In the genomic region with DNA sequence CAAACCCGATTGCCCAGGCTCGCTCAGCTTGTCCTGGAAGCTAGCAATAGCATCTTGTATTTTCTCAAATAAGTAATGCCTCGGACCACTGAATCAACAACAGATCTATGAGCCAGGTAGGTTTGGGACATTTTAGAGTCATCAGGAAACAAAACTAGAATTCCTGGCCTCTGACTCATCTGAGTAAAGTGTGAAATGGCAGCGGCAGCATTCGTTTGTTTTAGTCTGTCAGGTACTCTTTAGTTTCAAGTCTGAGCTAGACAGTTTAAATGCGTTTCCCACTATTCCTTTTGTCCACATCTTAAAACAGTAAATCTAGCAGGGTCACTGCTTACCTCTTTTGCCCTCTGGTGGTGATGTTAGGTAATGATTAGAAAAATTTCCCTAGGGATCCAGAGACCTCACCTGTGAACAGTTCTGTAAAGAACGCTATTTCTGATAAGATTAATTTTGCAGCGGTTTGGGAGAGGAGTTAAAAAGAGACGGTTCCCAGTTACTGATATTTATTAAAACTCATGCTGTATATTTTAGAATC, we compare ENCODE assay signal across 8 mouse cellular contexts. TPM values are rescaled to one million over a fixed set of nuclear protein-coding genes. Genes with fewer than 3 reads are reported as not detected.
DNase-seq lines count a peak whose midpoint lies in the region; ATAC-seq and TF ChIP-seq lines count a peak whose summit lies in the region.

No protein-coding gene starts in this region.

- peak; percentile 39 for DNase-seq in cerebellum, adult 8-10 months
- peak; percentile 60 for DNase-seq in Muller cell, postnatal 12 days (ENCODE audit: inconsistent ontology term)
- peak; percentile 81 for DNase-seq in lung, postnatal 0 days (ENCODE audit: low spot score)
- peak; percentile 73 for DNase-seq in splenic B cell, adult 2 months (ENCODE audit: low read depth, low spot score)
- DNase-seq in ovary, adult 18-20 months (ENCODE audit: low spot score), result no peak

- H3K27ac ChIP-seq in intestine, embryonic 15.5 days, result no peak overlapping the region
- 0 out of 2 replicates have a peak overlapping the region, but pooled peaks have one; percentile 97 for H3K27ac ChIP-seq in lung, postnatal 0 days (ENCODE audit: low read length)

- TF ChIP-seq EP300 in lung, postnatal 0 days (IDR thresholded peaks at IDR 0.05), result no peak

- H3K27me3 ChIP-seq in intestine, embryonic 15.5 days (replicated peaks), result no peaks in the 10 kb centered on the region
- no peaks in the 10 kb centered on the region for H3K27me3 ChIP-seq in lung, postnatal 0 days (replicated peaks; ENCODE audit: insufficient read depth, low read length)
- no peaks in the 10 kb centered on the region for H3K27me3 ChIP-seq in splenic B cell, adult 2 months (ENCODE audit: control insufficient read depth, insufficient read depth, low read length, poor library complexity, severe bottlenecking)

- peak overlapping the region; percentile 68 for H3K4me2 ChIP-seq in intestine, embryonic 15.5 days (replicated peaks)
- H3K4me2 ChIP-seq in lung, postnatal 0 days (replicated peaks; ENCODE audit: low read depth, low read length), result peak overlapping the region; percentile 72

- H3K9me3 ChIP-seq in intestine, embryonic 15.5 days, result no peaks in the 10 kb centered on the region
- no peaks in the 10 kb centered on the region for H3K9me3 ChIP-seq in lung, postnatal 0 days (ENCODE audit: low read length)

- peaks cover 10% of the 10 kb centered on the region for H3K4me1 ChIP-seq in intestine, embryonic 15.5 days (replicated peaks)
- peaks cover 10% of the 10 kb centered on the region; the same call in 1 of the 2 replicates for H3K4me1 ChIP-seq in lung, postnatal 0 days (ENCODE audit: insufficient read depth, low read depth, low read length)

- WGBS in intestine, embryonic 15.5 days, result 11% methylated on average over 9 of the region's 9 CpGs
- WGBS in lung, postnatal 0 days, result 5% methylated on average over 9 of the region's 9 CpGs

- H3K36me3 ChIP-seq in intestine, embryonic 15.5 days, result peaks cover 16% of the 10 kb centered on the region
- peaks cover 24% of the 10 kb centered on the region for H3K36me3 ChIP-seq in lung, postnatal 0 days (ENCODE audit: insufficient read depth, low read length)
- H3K36me3 ChIP-seq in splenic B cell, adult 2 months (ENCODE audit: control insufficient read depth, insufficient read depth, low read length, poor library complexity, severe bottlenecking), result peaks cover 10% of the 10 kb centered on the region

- TF ChIP-seq CTCF in lung, postnatal 0 days (IDR thresholded peaks at IDR 0.05), result peak; percentile 79

- ATAC-seq in cerebellum, adult (ENCODE audit: insufficient number of reproducible peaks, low FRiP score, low TSS enrichment), result no peak
- ATAC-seq in erythroblast, adult 5-6 weeks (replicated peaks; ENCODE audit: low FRiP score, poor library complexity, severe bottlenecking), result peak; percentile 45
- ATAC-seq in intestine, embryonic 15.5 days, result no peak
- ATAC-seq in lung, postnatal 0 days, result no peak

- H3K4me3 ChIP-seq in intestine, embryonic 15.5 days (replicated peaks), result peak overlapping the region; percentile 100
- peak overlapping the region; percentile 95 for H3K4me3 ChIP-seq in lung, postnatal 0 days (ENCODE audit: low read depth, low read length)

- H3K9ac ChIP-seq in intestine, embryonic 15.5 days, result no peak overlapping the region
- peak overlapping the region; percentile 88; the same call in 1 of the 2 replicates for H3K9ac ChIP-seq in lung, postnatal 0 days (replicated peaks; ENCODE audit: low read depth)

RNA-seq across cellular contexts. Expression of a gene that starts 1.6 kb away (rescaled TPM):
- 16.1 and 23.0 TPM in 2 replicates for total RNA-seq in erythroblast, adult 5-6 weeks (2015; ENCODE audit: low replicate concordance)
- total RNA-seq in erythroblast, adult 5-6 weeks (2017; ENCODE audit: low replicate concordance), result 35.7 and 38.2 TPM in 2 replicates
- 36.8 and 40.4 TPM in 2 replicates for polyA plus RNA-seq in intestine, embryonic 15.5 days (2015; fragmentation: Nextera tagmentation; extraction: Ambion mirVana)
- polyA plus RNA-seq in lung, postnatal 0 days (2015; fragmentation: Nextera tagmentation; extraction: Ambion mirVana), result 12.1 and 13.9 TPM in 2 replicates

RNA-seq across cellular contexts. Expression of a gene that starts 5.0 kb away (rescaled TPM):
- total RNA-seq in erythroblast, adult 5-6 weeks (2015; ENCODE audit: low replicate concordance), result 0.58 TPM in 1 of 2 replicates, not detected in the other
- under 0.01 and 0.42 TPM in 2 replicates for total RNA-seq in erythroblast, adult 5-6 weeks (2017; ENCODE audit: low replicate concordance)
- 0.58 and 0.71 TPM in 2 replicates for polyA plus RNA-seq in intestine, embryonic 15.5 days (2015; fragmentation: Nextera tagmentation; extraction: Ambion mirVana)
- 0.10 and 0.12 TPM in 2 replicates for polyA plus RNA-seq in lung, postnatal 0 days (2015; fragmentation: Nextera tagmentation; extraction: Ambion mirVana)
